Mouse (Mus musculus) G1E (cell line): ENCODE measurements around the gene Gm42906.

Experiments used
- CTCF ChIP-seq: IDR thresholded peaks from 2 replicates; pipeline ENCODE4 v1.5.1; 2012; ENCODE audit warnings: low read depth, low read length, inconsistent platforms, mixed read lengths
- GATA1 ChIP-seq: IDR thresholded peaks from 2 replicates; pipeline ENCODE4 v1.6.1; 2012; ENCODE audit warnings: borderline replicate concordance, low read length, inconsistent platforms, mixed read lengths
- POLR2AphosphoS5 ChIP-seq: IDR thresholded peaks from 2 replicates; pipeline ENCODE4 v1.6.1; 2012; ENCODE audit warnings: low read depth, low read length, inconsistent platforms; ENCODE audit not compliant: insufficient replicate concordance
- TAL1 ChIP-seq: conservative IDR thresholded peaks from 2 replicates; pipeline ENCODE4 v1.6.1; 2012; ENCODE audit warnings: low read depth, low read length, inconsistent platforms, mixed read lengths

DNA sequence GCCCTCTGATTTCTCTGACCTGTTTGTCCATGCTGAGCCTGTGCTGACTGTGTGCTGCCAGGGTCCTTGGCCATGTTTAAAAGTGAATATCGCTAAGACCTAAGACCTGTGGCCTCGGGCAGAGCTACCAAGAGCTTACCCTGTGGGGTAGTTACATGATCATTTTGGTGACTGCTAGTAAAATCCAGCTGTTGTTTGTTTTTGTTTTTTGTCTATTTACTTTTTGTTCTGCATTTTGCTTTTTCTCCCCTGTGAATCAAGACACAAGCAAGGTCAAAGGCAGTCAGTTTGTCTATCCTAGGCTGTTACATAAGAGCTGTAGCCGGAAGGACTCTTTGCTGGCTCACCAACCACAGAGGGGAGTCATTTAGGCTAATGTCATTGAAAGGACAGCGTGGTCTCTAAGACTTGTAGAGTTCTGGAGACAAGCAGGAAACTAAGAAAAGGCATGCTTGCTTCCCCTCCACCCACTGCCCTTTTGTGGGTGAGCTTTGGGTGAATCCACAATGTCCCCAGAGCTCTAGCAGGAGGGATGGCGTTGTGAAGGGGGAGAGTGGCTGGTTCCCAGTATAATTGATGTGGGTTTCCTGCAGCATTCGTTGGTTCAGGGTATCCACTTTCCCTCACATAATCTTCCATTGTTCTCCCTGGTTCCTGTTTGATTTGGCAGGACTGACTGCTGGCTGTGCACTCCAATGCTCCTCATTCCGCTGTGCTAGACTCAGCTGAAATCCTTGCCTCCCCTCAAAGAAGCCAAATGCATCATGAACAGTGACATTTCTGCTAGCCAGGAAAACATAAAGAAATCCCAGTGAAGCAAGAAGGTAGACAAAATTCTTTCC lies 33.9 kb downstream of the Gm42906 start:
- no peak for TF ChIP-seq POLR2AphosphoS5
- TF ChIP-seq CTCF = no peak
- TF ChIP-seq TAL1 = no peak
- no peak for TF ChIP-seq GATA1
